Mouse (Mus musculus): ENCODE measurements at regions not wholly inside any gene's neighbourhood (a gene's known extent, or its start where the extent isn't known, plus 50 kb on each side); places are given as distances from the start of the nearest gene placed in this dataset.

- Histone ChIP-seq H3K27ac (no peak overlapping the region), H3K9me3 (ENCODE audit: control insufficient read depth, low read length) (no peaks in the 10 kb centered on the region), H3K4me2 (ENCODE audit: low read depth) (no peak overlapping the region), H3K4me3 (ENCODE audit: insufficient read depth in 1 of 2, low read depth in 2 of 2, low read length in 2 of 2) (no peak overlapping the region), H3K27me3 (ENCODE audit: control insufficient read depth, insufficient read depth, low read length) (no peaks in the 10 kb centered on the region), H3K4me1 (replicated peaks; ENCODE audit: control insufficient read depth in 2 of 2, insufficient read depth in 2 of 2, low read length in 1 of 2) (no peaks in the 10 kb centered on the region), H3K9ac (replicated peaks) (no peak overlapping the region), H3K36me3 (replicated peaks; ENCODE audit: control insufficient read depth, insufficient read depth, low read depth) (no peaks in the 10 kb centered on the region)
- DNase-seq (ENCODE audit: low read depth in 3 of 3, low spot score in 3 of 3) (no peak), ATAC-seq (ENCODE audit: insufficient read depth) (no peak)
- WGBS (ENCODE audit: insufficient replicate concordance), result 62% methylated on average over 6 of the region's 6 CpGs
- TF ChIP-seq CTCF (IDR thresholded peaks at IDR 0.05; ENCODE audit: low read depth), result no peak
- no peak for TF ChIP-seq EP300 (IDR thresholded peaks at IDR 0.05; ENCODE audit: low read depth)
These were observed 169.4 kb upstream of the Etaa1 start for GRCm38 (mm10) chr11:18123031-18123430.

DNA sequence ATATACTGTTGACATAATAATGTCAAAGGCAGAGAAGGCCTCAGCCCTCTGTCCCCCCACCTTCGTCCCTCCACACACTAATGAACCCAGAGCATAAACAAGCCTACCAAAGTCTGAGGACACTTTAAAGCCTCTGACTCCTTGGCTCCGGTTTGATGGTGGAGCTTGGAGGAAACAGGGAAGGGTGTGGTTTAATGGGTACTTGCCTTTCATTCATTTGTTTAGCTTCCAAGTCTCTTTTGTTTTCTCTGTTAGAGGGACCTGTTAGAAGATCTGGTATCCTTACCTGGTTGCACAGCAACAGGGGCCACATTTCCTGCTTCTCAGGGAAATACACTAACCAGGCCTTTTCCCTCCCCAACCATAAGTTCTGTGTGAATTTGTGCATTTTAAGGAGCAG is 168.9 kb upstream of the Etaa1 start:
- H3K9ac ChIP-seq (replicated peaks), result no peak overlapping the region
- no peaks in the 10 kb centered on the region for H3K9me3 ChIP-seq (ENCODE audit: control insufficient read depth, low read length)
- DNase-seq (ENCODE audit: low read depth in 3 of 3, low spot score in 3 of 3), result no peak
- H3K27me3 ChIP-seq (ENCODE audit: control insufficient read depth, insufficient read depth, low read length), result no peaks in the 10 kb centered on the region
- 51% methylated on average over 2 of the region's 2 CpGs for WGBS (ENCODE audit: insufficient replicate concordance)
- TF ChIP-seq CTCF (IDR thresholded peaks at IDR 0.05; ENCODE audit: low read depth), result no peak
- TF ChIP-seq EP300 (IDR thresholded peaks at IDR 0.05; ENCODE audit: low read depth), result no peak
- no peak for ATAC-seq (ENCODE audit: insufficient read depth)
- H3K27ac ChIP-seq, result no peak overlapping the region
- H3K4me3 ChIP-seq (ENCODE audit: insufficient read depth in 1 of 2, low read depth in 2 of 2, low read length in 2 of 2), result no peak overlapping the region
- no peaks in the 10 kb centered on the region for H3K36me3 ChIP-seq (replicated peaks; ENCODE audit: control insufficient read depth, insufficient read depth, low read depth)
- H3K4me1 ChIP-seq (replicated peaks; ENCODE audit: control insufficient read depth in 2 of 2, insufficient read depth in 2 of 2, low read length in 1 of 2), result no peaks in the 10 kb centered on the region
- H3K4me2 ChIP-seq (ENCODE audit: low read depth), result no peak overlapping the region

GRCm38 (mm10) chr11:18115693-18116450 is 162.2 kb upstream of the Etaa1 start:
- no peak for DNase-seq (ENCODE audit: low read depth in 3 of 3, low spot score in 3 of 3)
- ATAC-seq (ENCODE audit: insufficient read depth), result no peak
- Histone ChIP-seq H3K27ac (no peak overlapping the region), H3K9me3 (ENCODE audit: control insufficient read depth, low read length) (no peaks in the 10 kb centered on the region), H3K4me3 (ENCODE audit: insufficient read depth in 1 of 2, low read depth in 2 of 2, low read length in 2 of 2) (no peak overlapping the region), H3K36me3 (replicated peaks; ENCODE audit: control insufficient read depth, insufficient read depth, low read depth) (no peaks in the 10 kb centered on the region), H3K9ac (replicated peaks) (no peak overlapping the region), H3K27me3 (ENCODE audit: control insufficient read depth, insufficient read depth, low read length) (no peaks in the 10 kb centered on the region), H3K4me2 (ENCODE audit: low read depth) (no peak overlapping the region), H3K4me1 (replicated peaks; ENCODE audit: control insufficient read depth in 2 of 2, insufficient read depth in 2 of 2, low read length in 1 of 2) (no peaks in the 10 kb centered on the region)
- TF ChIP-seq CTCF (IDR thresholded peaks at IDR 0.05; ENCODE audit: low read depth), result no peak
- TF ChIP-seq EP300 (IDR thresholded peaks at IDR 0.05; ENCODE audit: low read depth), result no peak
- WGBS (ENCODE audit: insufficient replicate concordance), result 58% methylated on average over 9 of the region's 9 CpGs

- ATAC-seq (ENCODE audit: insufficient read depth), result no peak
These were observed 149.2 kb upstream of the Etaa1 start for GRCm38 (mm10) chr11:18102841-18103240.

GRCm38 (mm10) chr11:18075840-18076435 is 122.3 kb upstream of the Etaa1 start:
- H3K27ac ChIP-seq, result no peak overlapping the region
- ATAC-seq (ENCODE audit: insufficient read depth) (no peak), DNase-seq (ENCODE audit: low read depth in 3 of 3, low spot score in 3 of 3) (no peak)
- no peaks in the 10 kb centered on the region for H3K27me3 ChIP-seq (ENCODE audit: control insufficient read depth, insufficient read depth, low read length)
- no peak overlapping the region for H3K9ac ChIP-seq (replicated peaks)
- H3K36me3 ChIP-seq (replicated peaks; ENCODE audit: control insufficient read depth, insufficient read depth, low read depth), result no peaks in the 10 kb centered on the region
- no peak overlapping the region for H3K4me2 ChIP-seq (ENCODE audit: low read depth)
- no peak overlapping the region for H3K4me3 ChIP-seq (ENCODE audit: insufficient read depth in 1 of 2, low read depth in 2 of 2, low read length in 2 of 2)
- TF ChIP-seq CTCF (IDR thresholded peaks at IDR 0.05; ENCODE audit: low read depth), result no peak
- no peak for TF ChIP-seq EP300 (IDR thresholded peaks at IDR 0.05; ENCODE audit: low read depth)
- H3K4me1 ChIP-seq (replicated peaks; ENCODE audit: control insufficient read depth in 2 of 2, insufficient read depth in 2 of 2, low read length in 1 of 2), result no peaks in the 10 kb centered on the region
- 56% methylated on average over 4 of the region's 4 CpGs for WGBS (ENCODE audit: insufficient replicate concordance)
- no peaks in the 10 kb centered on the region for H3K9me3 ChIP-seq (ENCODE audit: control insufficient read depth, low read length)

More at GRCm38 (mm10) chr11:18102841-18103240, 149.2 kb upstream of the Etaa1 start:
- Histone ChIP-seq H3K4me1 (replicated peaks; ENCODE audit: control insufficient read depth in 2 of 2, insufficient read depth in 2 of 2, low read length in 1 of 2) (no peaks in the 10 kb centered on the region), H3K27ac (no peak overlapping the region), H3K9ac (replicated peaks) (no peak overlapping the region), H3K36me3 (replicated peaks; ENCODE audit: control insufficient read depth, insufficient read depth, low read depth) (no peaks in the 10 kb centered on the region), H3K4me3 (ENCODE audit: insufficient read depth in 1 of 2, low read depth in 2 of 2, low read length in 2 of 2) (no peak overlapping the region), H3K4me2 (ENCODE audit: low read depth) (no peak overlapping the region), H3K27me3 (ENCODE audit: control insufficient read depth, insufficient read depth, low read length) (no peaks in the 10 kb centered on the region), H3K9me3 (ENCODE audit: control insufficient read depth, low read length) (no peaks in the 10 kb centered on the region)
- TF ChIP-seq EP300 (IDR thresholded peaks at IDR 0.05; ENCODE audit: low read depth), result no peak
- TF ChIP-seq CTCF (IDR thresholded peaks at IDR 0.05; ENCODE audit: low read depth), result no peak
- WGBS (ENCODE audit: insufficient replicate concordance), result 62% methylated on average over 3 of the region's 3 CpGs
- DNase-seq (ENCODE audit: low read depth in 3 of 3, low spot score in 3 of 3), result no peak

Data from liver, embryonic 14.5 days (tissue).